Mouse (Mus musculus) CD8-positive naive resting alpha-beta T cell, adult 2 months (primary cell): ENCODE measurements around the gene Haus7.

ENCODE experiments used
- DNase-seq, 2 experiments: peaks; one replicate each; pipeline ENCODE4 v3.0.0; 2022; ENCODE audit warnings: low read depth in 2 of 2, low spot score in 2 of 2

Gene Haus7

DNA sequence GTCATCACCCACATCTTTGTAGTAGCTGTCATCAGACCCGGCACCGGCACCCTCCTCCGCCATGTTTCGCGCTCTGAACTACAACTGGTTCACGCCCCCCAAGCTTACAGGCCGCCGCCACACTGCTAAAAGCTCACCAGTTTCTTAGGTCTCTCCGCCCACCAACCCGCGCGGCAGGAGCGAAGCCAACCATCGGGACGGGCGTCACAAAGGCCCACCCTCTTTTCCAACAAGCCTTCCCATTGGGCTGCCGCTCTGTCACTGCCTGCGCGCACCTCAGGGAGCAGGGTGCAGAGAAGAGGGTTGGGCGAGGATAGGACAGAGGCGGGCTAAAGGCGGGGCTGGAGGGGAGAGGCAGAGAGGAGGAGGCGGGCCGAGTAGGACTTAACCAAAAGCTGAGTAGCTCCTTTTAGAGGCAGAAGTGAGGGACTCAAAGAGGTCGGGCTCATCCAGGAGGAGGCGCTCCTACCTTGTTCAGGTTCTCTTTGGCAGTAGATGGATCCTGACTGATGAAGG lies at the start of gene Haus7:
Haus7 (minus strand) TSS at position 168 of the 516 bp plus-strand sequence.
- DNase-seq, result peak; percentile 86 to 88

DNA sequence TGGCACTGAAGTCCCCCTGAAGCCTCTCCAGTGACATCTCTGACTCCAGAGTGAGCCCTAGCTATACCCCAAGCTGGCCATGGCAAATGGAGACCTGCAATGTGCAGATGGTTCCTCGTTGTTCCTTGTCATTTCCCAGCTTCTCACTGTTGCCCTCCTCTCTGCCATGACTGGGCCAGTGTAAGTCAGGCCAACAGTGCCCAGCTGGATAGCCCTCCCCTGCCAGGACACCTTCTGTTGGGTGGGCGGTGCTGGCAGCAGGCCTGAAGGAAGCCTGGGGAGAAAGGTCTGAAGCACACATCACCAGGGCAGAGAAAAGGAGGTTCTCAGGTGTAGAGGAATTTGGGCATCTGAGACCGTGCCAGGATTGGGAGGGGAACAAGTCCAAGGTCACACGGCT lies 47.7 kb upstream of the Haus7 start:
- DNase-seq, result no peak

DNA sequence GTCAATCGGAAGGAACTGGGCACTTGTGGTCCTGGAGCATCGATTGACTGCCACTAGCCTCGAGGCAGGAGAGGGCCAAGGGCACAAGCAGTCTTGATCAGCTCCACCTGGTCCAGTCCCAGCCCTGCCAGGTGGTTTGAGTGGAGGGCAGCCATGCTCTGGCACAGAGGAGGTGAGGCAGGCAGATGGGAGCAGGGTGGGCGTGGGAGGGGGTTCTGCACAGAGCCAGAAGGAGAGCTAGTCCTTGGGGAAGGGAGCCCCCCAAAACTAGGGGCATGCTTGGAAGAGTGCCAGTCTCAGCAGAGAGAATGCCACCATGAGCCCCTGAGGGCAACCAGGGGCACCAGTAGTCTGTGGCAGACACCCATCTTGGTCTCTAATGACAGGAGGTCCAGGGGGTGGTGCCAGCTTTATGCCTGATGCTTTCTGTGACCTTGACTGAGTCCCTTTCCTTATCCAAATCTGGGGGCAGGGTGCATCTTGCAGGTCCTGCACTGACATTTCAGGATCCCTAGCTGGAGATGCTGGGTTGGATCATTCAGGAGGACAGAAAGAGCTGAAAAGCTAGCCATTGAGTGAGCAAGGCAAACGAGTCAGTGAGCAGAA lies 46.4 kb upstream of the Haus7 start:
- no peak for DNase-seq

DNA sequence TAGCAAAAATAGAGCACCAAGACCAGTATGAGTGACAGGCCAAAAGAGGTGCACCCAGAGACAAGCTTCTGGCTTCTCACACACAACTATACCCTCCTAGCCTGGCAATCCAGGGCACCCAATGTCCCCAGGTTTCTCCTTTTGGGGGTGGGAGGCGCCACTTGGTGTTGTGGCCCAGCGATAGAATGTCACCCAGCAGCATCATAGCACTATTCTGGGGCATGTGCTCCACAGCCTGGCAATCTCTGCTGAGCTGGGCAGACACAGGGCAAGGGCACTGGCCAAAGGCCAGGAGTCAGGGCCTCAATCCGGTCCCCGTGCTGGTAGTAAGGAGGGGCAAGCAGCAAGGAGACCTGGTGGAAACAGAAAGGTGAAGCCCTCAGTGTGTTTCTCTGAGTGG lies 37.9 kb upstream of the Haus7 start:
- no peak for DNase-seq

DNA sequence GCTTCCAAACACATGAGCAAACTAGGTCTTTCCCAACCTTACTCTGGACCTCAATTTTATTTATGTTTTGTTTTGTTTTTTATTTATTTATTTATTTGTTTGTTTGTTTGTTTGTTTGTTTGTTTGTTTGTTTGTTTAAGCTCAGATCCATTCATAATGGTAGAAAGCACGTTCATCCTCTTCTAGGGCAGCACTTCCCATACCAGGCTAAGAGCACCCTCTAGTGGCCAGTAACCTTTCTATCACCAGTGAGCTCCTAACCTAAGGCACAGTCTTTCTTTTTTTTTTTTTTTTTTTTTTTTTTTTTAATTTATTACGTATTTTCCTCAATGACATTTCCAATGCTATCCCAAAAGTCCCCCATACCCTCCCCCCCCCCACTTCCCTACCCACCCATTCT lies 34.7 kb upstream of the Haus7 start:
- peak; percentile 49 to 53 for DNase-seq

DNA sequence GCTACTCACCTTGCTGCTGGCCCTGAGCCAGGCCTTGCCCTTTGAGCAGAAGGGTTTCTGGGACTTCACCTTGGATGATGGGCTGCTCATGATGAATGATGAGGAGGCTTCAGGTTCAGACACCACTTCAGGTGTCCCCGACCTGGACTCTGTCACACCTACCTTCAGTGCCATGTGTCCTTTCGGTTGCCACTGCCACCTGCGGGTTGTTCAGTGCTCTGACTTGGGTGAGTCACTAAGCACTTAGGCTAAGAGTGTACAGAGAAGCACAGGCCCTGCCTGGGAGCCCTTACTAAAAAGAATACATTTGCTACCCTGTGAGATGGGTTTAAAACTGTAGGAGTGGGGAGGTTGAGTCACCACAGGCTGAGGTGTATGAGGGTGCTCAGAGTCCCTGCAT lies 32.0 kb upstream of the Haus7 start:
- no peak for DNase-seq

DNA sequence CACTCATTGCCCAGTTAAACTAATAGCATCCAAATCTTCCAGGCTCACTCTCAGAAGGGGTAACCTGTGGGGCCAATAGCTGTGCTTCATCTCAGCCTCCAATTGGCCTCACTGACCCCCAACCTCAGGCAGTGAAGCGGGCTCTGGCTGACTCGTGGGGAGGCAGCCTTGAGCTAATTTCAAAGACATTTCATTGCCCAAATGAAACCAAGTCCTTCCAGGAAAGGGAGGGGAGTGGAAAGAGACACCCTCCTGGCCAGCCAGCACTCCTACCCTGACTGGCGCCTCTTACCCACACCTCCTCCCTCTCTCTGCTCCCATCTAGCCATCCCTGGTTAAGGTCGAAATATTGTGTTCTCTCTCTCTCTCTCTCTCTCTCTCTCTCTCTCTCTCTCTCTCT lies 31.3 kb upstream of the Haus7 start:
- DNase-seq, result no peak

DNA sequence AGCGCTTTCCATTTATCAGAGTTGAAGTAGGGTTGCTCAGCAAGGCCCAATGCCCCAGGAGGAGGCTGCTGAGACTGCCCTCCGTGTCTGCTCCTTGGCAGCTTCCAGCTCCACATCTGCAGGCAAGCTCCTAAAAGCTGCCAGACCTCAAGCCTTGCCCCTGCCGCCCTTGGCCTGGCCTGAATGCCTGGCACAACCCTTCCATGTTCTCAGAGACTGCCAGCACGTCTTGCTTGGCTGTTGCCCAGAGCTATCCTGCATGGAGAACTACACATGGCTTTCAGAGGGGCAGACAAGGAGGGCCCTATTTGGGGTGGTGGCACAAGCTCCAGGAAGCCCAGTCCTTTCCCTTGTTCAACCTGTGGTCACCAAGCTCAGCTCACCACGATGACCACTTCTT lies 28.1 kb upstream of the Haus7 start:
- DNase-seq, result no peak

DNA sequence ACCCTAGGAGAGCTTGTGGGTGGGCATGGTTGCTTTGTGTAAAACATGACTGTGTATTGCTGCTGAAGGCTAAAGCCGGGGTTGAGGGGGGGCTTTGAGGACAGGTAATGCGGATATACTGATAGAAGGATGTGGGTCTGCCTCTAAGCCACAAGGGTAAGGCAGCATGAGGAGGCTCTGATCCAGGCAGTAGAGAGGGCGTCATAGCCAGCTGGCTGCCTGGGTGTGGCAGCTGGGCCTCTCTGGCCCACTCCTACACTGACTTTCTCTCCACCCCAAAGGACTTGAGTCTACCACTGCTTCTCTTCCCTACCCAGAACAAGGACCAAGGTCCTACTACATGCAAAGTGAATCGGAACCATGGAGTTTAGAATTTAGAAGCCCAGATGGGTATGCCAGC lies 26.0 kb upstream of the Haus7 start:
- no peak for DNase-seq

DNA sequence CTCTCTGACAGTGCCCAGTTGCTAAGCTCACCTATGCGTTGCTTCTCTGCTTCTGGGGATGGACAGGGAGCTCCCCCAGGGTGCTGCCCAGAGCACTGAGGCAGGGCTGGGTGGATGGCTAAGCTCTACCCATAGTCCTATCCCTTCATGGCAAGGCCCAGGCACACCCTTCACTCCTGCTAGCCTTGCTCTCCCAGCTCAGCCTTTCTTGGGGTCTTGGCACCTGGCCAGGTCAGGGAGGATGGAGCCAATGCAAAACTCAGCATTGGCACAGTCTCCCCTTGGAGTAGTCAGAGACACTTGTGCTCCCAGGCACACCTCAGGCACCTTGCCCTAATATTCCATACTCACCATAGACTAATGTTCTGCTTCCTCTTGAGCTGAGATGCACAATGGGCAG lies 25.2 kb upstream of the Haus7 start:
- DNase-seq, result no peak

DNA sequence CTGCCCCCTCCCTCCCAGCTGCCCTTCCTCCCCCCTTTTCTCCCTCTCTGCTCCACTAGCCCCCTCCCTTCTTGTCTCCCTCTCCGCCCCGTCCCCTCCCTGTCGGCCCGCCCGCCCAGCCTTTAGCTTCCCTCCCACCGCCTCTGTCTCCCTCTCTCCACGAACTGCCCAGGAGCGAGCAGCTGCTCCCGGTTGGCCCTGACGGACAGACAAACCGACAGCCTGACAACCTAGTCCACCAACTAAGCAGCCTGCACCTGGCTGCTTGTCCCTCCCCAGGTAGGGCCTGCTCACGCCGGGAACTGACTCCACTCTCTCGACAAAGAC lies 24.6 kb upstream of the Haus7 start, which contains the start of gene Bgn:
Bgn (plus strand) TSS at position 119 of the 327 bp plus-strand sequence.
- no peak for DNase-seq

DNA sequence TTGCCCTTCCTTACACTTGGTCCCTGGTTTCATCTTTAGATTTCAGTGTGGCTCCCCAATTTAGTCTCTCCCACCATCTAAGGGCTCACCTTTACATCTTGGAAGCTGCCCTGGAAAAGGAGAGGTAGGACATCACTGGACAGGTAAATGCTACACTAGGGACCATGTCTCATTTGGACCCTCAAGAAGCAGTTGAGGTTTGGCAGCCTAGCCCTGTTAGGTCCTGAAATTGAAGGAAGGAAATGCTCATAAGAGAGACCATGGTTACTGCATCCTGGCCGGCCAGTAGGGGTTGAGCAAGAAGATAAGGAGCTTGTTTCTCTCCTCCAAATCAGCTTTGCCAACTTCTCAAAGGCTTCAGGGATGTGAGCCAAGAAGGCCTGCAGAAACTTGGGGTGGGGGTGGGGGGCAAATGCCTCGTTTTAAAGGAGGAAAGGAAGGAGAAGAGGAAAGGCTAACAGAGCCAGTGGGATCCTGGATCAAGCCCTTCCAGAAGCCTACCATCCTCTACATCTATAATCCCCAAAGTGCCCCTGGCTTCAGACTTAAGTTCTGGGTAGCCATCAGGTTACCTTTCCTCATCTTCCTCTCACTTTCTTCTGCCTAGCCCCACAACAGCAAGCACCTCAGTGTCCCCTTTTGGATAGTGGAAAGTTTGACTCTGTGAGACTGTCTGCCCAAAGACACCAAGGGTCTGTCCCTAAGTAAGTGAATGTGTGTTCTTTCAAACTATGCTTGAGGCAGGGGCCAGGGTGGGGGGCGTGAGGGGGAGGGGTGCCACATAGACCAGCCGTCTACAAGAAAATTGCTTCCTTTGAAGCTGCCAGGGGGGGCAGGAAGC lies 24.0 kb upstream of the Haus7 start:
- no peak for DNase-seq

DNA sequence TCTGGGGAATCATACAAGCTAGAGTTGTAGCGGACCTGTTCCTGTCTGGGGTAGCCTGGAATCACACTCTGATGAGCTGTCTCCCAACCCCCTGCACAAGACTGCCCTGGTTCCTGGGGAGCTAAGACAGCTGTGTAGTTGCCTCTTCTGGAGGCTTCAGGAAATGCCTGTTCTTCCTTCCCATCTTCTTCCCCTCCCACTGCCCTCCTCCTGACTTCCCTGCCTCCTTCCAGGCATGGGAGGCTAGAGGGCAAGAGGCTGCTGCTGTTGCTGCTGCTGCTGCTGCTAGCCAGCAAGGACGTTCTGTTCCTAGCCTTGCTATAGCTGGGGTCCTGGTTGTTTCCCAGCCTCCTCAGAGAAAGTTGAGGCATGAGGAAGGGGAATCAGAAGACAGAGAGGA lies 21.5 kb upstream of the Haus7 start:
- no peak for DNase-seq

DNA sequence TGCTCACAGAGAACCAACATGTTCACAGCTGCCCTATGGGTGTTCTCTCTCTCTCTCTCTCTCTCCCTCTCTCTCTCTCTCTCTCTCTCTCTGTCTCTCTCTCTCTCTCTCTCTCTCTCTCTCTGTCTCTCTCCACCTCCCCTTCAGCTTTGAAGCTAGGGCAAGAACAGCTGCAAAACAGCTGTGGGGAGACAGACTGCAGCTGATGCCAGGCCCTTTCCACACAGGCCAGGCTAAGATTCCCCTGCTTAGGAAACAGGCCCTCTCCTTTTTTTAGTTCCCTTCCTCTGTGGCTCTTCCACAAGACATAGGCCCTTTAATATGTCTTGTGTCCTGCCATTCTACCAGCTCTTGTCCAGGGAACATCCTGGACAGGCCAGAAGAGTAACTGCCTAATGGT lies 20.8 kb upstream of the Haus7 start:
- no peak for DNase-seq

DNA sequence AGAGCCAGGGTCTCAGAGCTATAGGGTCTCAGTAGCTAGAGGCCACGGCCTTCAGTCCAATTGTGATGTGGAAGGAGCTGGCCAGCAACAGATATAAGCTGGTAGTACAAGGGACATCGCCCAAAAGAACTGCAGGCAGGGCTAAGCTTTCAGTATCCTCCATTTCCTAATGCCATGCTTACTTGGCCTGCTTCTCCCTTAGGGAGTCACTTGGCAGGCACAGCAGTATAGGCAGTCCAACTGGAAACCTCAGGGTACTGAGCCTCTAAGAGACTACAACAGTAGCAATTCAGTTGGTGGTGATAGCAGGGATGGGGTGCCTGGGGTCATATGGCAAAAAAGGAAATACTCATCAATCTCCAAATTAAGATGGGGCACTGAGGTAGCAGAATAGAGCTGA lies 18.7 kb upstream of the Haus7 start:
- no peak for DNase-seq

DNA sequence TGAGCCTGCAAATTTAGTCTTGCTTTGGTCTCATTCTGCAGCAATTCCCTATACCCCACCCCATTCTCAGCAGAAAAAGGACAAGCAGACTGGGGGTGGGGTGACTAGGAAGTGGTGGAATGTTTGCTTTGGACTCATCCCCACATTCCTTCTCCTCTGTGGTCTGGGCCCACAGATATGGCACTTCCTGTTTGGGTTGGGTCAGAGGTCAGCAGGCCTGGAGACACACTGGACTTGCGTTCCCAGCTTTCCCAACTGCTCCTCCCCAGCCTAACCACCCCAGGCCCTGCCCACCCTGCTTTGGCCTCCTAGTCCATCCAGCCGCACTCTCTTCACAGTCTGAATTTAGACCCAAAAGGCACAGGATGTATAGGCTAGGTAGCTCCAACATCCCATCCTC lies 17.8 kb upstream of the Haus7 start:
- no peak for DNase-seq

DNA sequence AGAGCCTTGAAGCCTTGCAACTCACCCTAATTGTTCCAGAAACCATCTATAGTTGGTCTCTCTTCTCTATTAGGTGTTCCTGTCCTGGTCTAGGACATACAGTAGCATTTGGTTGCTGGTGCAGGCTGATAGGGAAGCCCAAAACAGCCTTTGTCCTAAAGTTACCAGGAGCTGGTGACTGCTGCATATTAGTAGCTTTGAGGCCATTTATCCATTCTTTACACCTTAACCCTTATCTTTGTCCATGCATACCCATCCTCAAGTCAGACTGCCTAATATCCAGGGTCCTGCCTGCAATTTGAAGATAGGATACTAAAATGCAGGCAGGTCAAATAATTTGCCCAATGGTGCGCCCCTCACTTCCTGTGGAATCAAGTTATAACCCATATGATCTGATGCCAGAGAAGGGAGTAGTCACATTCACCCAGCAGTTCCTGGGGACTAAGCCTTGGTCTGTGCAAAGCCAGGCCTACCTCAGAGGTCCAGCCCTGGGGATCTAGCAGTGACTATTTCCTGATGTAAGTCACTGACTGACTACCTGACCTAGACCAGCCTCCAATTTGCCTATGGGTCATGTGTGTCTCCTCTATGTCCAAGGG lies 16.9 kb upstream of the Haus7 start:
- no peak for DNase-seq

DNA sequence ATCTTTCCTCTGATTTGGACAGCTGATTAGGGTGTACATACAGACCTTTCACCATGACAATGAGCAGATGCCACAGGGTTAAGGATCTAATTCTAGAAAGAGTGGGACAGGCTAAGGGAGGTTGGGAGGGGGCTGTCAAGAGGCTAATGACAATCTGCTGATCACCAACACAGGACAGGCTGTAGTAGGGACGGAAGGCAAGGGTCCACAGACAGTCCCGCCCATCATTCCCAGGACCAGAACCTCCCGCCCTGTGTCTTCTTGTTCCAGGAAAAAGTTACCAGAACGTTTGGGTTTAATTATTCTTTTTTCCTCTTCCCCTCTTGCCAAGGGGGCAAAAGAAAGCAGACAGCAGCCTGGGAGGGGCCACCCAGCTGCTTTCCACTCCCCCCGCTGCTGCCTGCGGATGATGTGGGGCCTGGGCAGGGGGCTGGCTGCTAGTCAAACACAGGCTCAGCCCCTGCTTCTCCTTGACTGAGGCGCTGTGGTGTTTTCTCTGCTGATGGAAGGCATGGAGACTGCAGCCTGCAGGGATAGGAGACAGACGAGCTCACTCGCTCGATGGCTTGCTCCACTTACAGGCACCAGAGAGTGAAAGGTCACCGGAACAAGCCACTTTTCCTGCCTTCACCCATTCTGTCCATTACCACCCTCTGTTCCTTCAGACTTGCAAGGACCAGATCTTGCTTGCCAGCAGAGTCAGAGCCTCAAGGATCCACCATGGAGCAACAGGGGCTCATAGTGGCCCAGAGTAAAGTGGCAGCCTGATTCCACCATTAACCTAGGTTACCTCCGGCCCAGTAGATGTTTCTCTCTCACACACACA lies 15.7 kb upstream of the Haus7 start:
- no peak for DNase-seq

DNA sequence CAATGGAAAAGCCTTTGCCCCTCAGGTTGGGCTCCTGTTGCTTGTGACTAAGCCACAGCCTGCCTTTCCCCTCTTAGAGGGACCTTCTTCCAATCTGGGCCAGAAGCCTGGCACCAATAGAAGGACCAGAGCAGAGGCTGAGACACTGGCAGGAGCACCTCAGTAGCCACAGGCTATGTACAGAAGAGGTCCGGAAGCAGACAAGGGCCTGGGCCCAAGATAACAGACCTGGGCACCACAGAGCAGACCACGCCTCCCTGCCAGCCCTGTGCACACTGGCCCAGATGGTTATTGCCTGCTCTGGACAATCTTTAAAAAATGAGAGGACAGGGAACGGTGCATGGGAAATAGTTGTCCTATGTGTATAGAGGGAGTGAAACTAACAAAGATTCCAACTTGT lies 12.9 kb upstream of the Haus7 start:
- DNase-seq, result no peak

DNA sequence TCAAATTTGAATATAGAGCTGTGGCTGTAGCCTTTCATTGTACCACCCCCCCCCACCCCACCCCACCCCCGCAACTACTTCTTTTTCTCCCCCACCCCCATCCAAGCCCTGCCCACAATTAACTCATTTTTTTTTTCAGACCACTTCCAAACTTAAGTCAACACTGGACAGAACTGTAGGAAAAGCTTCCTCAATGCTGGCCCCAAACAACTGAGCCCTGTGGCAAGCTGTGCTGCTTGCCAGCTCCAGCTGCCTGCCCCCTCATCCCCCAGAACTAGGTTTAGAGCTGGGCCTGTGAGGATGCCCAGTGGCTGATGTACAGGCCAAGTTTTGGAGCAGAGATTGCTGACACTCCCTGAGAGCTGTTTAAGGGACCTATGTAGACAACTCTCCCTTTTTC lies 9.9 kb upstream of the Haus7 start:
- DNase-seq, result no peak

DNA sequence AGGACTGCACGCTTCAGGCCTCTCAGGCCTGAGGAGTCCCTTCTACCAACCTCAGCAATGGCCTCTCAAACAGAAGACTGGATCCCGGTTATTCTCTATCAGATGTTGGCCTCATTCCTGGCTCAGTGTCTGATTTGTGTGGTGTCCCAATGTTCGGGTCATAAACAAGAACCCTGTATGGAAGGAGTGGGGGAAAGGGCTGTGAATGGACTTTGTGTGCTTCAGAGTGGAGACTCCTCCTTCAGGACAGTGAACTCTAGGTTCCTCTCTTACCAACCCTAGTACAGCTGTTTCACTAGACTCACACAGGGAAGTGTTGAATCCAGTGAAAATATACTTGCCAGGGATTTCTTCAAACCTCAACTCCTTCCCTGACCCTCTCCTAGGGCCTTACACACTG lies 9.5 kb upstream of the Haus7 start:
- DNase-seq, result no peak
